Mouse (Mus musculus) C2C12 (cell line): ENCODE results near the gene Hoxa5. TPM values are rescaled to one million over a fixed set of nuclear protein-coding genes. Genes with fewer than 3 reads are reported as not detected.

Source experiments
- H3K27me3 ChIP-seq: one replicate; pipeline ENCODE4 v1.6.1; 2011; ENCODE audit not compliant: control insufficient read depth, insufficient read depth, insufficient read length
- H3K36me3 ChIP-seq: one replicate; pipeline ENCODE4 v1.6.1; 2011; ENCODE audit not compliant: control insufficient read depth, insufficient read depth
- H3K4me3 ChIP-seq: one replicate; pipeline ENCODE4 v1.5.1; 2011; ENCODE audit warnings: mild to moderate bottlenecking, control low read depth; ENCODE audit not compliant: poor library complexity, insufficient read depth, severe bottlenecking
- H3K79me2 ChIP-seq: one replicate; pipeline ENCODE4 v1.6.1; 2011; ENCODE audit not compliant: control insufficient read depth, insufficient read depth
- H3K79me3 ChIP-seq: one replicate; pipeline ENCODE4 v1.6.1; 2011; ENCODE audit warnings: low read depth, control low read depth
- H3ac ChIP-seq: one replicate; pipeline ENCODE3; 2011; ENCODE audit warnings: low read depth; ENCODE audit not compliant: control insufficient read depth, insufficient read length
- CEBPB ChIP-seq: IDR thresholded peaks from one replicate; pipeline ENCODE4 v1.6.1; 2011; ENCODE audit warnings: low read depth, mild to moderate bottlenecking, control low read depth, moderate library complexity
- CTCF ChIP-seq: IDR thresholded peaks from one replicate; pipeline ENCODE4 v1.5.1; 2011; ENCODE audit not compliant: control insufficient read depth, insufficient read depth, insufficient read length
- FOSL1 ChIP-seq: IDR thresholded peaks from one replicate; pipeline ENCODE4 v1.8.0; 2011; ENCODE audit warnings: mild to moderate bottlenecking, low read length; ENCODE audit not compliant: poor library complexity, insufficient read depth, severe bottlenecking
- MAX ChIP-seq: IDR thresholded peaks from one replicate; pipeline ENCODE4 v1.6.1; 2011; ENCODE audit warnings: mild to moderate bottlenecking, control low read depth
- MYOD1 ChIP-seq: IDR thresholded peaks from one replicate; pipeline ENCODE4 v1.6.1; 2011; ENCODE audit warnings: low read depth; ENCODE audit not compliant: control insufficient read depth, insufficient read length
- MYOG ChIP-seq: IDR thresholded peaks from one replicate; pipeline ENCODE4 v1.6.1; 2011; ENCODE audit not compliant: control insufficient read depth, insufficient read length; ENCODE audit errors: extremely low read depth
- USF1 ChIP-seq: IDR thresholded peaks from one replicate; pipeline ENCODE4 v1.6.1; 2011; ENCODE audit warnings: low read depth, mild to moderate bottlenecking, control low read depth, moderate library complexity
- polyA plus RNA-seq: library from polyadenylated mRNA; unstranded; fragments of >200 nt; fragmentation: generic; extraction: Trizol; gene quantifications from one replicate; pipeline ENCODE4 v1.2.1, GENCODE M21; 2012; ENCODE audit warnings: missing spikeins

Hoxa5 gene
- polyA plus RNA-seq, 1 experiment: 1.5 TPM

DNA sequence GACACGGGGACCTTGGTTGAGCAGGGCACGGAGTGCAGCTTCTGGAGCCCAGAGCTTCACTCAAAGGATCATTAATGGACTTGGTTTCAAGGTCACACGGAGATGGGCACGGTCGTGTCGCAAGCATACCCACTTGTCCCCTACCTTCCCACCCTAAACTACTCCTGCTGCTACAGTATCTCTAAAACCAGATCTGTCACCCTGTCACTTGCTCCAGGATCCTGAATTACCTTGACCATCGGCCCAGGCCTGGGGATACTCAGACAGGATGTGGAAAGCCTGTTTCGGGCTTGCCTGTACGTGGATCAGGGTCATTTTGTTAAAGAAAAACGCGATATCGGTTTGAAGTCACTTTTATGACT is 5.3 kb upstream of the Hoxa5 start:
- Histone ChIP-seq H3K79me2 (peaks cover 71% of the 10 kb centered on the region), H3ac (no peak overlapping the region), H3K79me3 (peaks cover 34% of the 10 kb centered on the region), H3K27me3 (no peaks in the 10 kb centered on the region), H3K36me3 (peaks cover 28% of the 10 kb centered on the region), H3K4me3 (no peak overlapping the region)
- TF ChIP-seq USF1 (no peak), MYOD1 (no peak), MAX (no peak), CEBPB (no peak), CTCF (no peak), MYOG (no peak), FOSL1 (no peak)

DNA sequence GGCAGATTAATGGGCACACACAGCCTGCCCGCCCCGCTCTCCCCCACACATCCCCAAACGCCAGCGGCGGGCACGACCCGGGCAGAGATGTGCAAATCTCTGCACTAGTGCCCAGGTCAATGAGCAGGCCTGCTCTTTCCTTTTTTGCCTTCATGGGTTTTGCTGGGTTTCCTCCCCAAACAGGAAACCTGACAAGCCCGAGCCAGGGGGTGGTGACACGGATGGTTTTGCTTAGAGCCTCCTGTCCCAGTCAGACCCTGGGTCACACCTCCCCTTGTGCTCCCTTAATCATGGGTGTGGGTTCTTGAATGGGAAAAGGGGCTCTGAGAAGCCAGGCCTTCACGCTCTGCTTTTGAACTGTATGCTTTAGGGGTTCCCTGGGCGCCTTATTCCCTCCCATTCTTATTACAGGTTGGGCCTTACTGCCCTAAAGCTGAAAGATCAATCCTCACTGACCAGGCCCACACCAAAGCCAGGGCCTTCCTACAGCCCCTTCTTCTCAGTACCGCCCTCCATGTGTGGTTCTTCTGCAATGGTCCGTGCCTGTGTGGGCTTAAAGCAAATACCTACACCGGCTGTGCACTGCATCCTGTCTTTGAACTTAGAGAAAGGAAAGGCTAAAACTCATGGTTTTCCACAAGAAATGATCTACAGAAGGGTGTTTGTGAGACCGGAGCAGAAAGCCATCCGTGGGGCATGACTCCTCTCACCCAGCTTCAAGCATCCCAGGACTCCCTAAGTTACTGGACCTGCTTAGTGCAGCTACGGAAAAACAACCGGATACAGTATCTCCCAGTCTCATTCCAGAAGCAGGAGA is 4.7 kb upstream of the Hoxa5 start:
- H3K79me2 ChIP-seq: peaks cover 65% of the 10 kb centered on the region
- peak overlapping the region; percentile 11 for H3K4me3 ChIP-seq
- peaks cover 34% of the 10 kb centered on the region for H3K79me3 ChIP-seq
- TF ChIP-seq MYOD1 (no peak), MYOG (no peak), USF1 (no peak), FOSL1 (no peak), CTCF (no peak), MAX (no peak), CEBPB (no peak)
- H3ac ChIP-seq: peak overlapping the region; percentile 28
- peaks cover 34% of the 10 kb centered on the region for H3K36me3 ChIP-seq
- no peaks in the 10 kb centered on the region for H3K27me3 ChIP-seq

DNA sequence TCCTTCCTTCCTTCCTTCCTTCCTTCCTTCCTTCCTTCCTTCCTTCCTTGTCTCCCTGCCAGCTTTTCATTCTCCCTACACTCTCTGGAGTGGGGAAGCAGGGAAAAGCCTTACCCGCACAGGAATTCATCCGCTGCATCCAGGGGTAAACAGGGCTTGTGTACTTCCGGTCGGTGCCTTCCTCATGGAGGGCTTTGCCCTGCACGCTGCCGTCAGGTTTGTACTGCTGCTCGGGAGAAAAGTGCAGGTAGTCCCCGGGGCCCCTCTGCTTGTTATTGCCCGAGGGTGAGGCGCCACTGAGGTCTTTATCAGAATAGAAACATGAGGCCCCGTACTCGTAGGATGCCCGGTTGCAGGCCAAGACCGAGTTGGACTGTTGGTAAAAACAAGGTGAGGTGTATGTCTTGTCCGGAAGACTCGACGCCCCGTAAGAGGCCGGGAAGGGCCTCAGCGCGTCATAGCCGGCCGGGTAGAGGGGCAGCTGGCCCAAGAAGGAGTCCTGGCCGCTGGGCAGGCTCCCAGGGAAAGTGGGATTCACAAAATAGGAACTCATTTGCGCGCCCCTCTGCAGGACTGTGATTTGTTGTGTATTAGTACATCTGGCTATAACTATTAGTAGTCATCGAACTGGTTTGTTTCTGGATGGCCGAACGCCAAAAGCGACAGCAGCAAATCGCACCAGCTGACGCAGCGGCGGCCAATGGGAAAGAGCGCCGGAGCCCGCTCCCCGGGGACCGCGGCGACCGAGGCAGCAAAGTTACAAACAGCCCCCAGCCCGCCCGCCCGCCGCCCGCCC is 3.9 kb upstream of the Hoxa5 start, which contains the start of gene Hoxa6:
Gene Hoxa6, minus strand, starts transcription at position 651 of the 796 bp plus-strand sequence.
- Histone ChIP-seq H3K36me3 (peaks cover 36% of the 10 kb centered on the region), H3K27me3 (no peaks in the 10 kb centered on the region), H3ac (peak within 1 kb of the TSS; percentile 28), H3K4me3 (peak within 1 kb of the TSS; percentile 11), H3K79me3 (peaks cover 34% of the 10 kb centered on the region), H3K79me2 (peaks cover 62% of the 10 kb centered on the region)
- peak; percentile 27 for TF ChIP-seq USF1
- no peak for TF ChIP-seq MYOG

DNA sequence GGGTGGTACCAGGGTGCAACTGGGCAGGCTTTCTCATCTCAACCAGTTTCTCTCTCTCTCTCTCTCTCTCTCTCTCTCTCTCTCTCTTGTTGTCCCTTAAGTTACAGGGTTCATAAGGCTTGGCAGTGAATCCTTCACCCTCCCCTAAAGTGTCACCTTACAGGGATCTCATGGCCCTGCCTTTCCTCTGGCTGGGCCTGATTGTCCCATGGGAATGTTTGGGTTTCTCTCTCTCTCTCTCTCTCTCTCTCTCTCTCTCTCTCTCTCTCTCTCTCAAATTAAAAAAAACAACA is 3.2 kb upstream of the Hoxa5 start:
- Histone ChIP-seq H3K79me3 (peaks cover 34% of the 10 kb centered on the region), H3ac (no peak overlapping the region), H3K4me3 (no peak overlapping the region), H3K27me3 (no peaks in the 10 kb centered on the region), H3K36me3 (peaks cover 36% of the 10 kb centered on the region), H3K79me2 (peaks cover 58% of the 10 kb centered on the region)
- TF ChIP-seq FOSL1: no peak
- no peak for TF ChIP-seq MAX
- TF ChIP-seq CTCF: no peak
- TF ChIP-seq MYOG: no peak
- no peak for TF ChIP-seq USF1
- no peak for TF ChIP-seq CEBPB
- no peak for TF ChIP-seq MYOD1

DNA sequence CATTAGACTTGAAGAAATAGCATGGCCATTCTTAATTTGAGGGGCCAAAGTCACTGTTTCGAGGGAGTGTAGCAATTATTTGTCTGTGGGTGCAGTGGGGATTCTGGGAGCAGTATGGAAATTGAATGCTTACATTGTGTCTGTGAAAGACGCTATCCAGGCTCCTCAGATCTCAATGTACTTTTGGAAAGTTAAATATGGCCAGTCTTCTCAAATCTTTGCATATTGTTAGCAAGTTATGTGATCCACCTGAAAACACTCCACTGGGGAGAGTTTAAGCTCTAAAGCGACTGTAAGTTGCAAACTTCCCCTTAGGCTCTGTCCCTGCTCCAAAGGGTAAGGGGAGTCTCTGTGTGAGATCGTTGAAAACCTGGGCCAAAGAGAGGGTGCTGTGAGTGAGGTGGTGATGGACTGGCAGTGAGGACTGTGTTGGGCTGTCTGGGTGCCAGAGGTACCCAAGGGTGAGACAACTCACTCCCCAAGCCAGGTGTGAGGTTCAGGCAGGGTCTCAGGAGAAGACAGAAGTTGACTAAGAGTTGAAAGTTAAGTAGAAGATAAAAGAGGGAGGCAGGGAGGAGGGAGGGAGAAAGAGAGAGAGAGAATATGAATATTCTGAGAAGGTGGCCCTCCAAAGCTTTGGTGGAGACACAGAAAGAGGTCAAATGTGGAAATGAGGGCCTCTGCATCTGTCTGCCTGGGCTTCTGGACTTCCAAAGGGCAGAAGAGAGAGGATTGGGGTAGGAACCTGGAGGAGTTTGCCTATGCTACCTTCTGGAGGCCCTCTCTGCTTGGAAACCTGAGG is 2.7 kb upstream of the Hoxa5 start:
- H3K36me3 ChIP-seq: peaks cover 36% of the 10 kb centered on the region
- peaks cover 53% of the 10 kb centered on the region for H3K79me2 ChIP-seq
- no peak overlapping the region for H3K4me3 ChIP-seq
- TF ChIP-seq MYOD1 (no peak), USF1 (no peak), CEBPB (no peak), FOSL1 (no peak), MYOG (no peak), MAX (no peak), CTCF (no peak)
- H3ac ChIP-seq: no peak overlapping the region
- peaks cover 31% of the 10 kb centered on the region for H3K79me3 ChIP-seq
- H3K27me3 ChIP-seq: no peaks in the 10 kb centered on the region
